Mouse (Mus musculus) skeletal muscle tissue, adult 2 months (tissue): ENCODE measurements at regions not wholly inside any gene's neighbourhood (a gene's known extent, or its start where the extent isn't known, plus 50 kb on each side); places are given as distances from the start of the nearest gene placed in this dataset.

Experiments used
- DNase-seq: peaks from one replicate; pipeline ENCODE4 v3.0.0-alpha.2; 2012; ENCODE audit warnings: low read depth, low spot score

DNA sequence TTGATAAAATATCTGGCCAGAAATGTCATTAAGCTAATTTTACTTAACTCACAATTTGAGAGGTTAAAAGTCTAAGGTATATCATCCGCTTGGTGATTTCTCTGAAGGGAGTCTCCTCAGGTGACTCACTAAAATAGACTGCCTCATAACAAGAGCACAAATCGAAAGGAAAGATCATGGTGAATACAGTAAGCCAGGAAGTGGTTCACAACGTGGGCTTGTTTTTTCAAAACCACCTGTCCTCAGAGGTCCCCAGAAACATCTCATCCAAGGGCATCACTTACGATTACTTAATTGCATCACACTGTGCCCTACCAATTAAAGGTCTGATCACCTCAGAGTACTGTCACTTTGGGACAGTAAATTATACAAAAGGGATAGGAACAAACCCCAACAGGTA lies 1009.0 kb upstream of the Cited2 start:
- no peak for DNase-seq

DNA sequence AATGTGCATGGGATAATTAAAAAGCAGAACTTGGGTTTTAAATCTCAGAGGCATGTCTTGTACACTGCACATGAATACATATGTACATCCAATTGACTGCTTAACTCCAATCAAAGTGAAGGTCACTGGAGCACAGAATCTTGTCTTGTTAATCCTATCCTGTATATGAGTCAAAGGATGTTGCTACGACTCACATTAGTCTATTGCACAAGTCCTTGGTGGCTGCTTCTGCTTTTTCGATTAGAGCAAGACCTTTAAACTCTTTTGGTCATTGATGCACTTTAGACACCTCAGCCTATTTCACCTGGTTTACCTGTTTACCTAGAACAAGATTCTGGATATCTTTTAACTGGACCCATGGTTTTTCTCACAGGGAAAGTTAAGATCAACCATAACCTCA lies 1008.5 kb upstream of the Cited2 start:
- no peak for DNase-seq

DNA sequence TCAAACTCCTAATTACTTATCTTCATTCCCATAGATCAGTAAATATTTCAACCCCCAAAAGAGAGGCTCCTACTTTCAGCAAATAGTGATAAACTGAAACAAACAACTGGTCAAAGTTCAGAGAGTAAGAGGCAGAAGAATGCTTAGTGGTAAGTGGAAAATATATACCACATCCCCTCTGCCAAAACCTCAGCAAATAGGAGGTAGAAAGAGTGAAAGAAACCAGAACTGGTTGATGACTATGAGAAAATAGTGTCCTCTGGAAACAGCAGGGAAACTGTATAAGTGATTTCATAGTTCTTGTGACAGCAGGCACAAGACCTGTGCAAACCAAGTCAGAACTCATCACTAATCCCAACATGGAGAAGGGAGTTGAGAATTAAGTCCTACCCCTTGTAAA lies 980.8 kb upstream of the Cited2 start:
- no peak for DNase-seq

DNA sequence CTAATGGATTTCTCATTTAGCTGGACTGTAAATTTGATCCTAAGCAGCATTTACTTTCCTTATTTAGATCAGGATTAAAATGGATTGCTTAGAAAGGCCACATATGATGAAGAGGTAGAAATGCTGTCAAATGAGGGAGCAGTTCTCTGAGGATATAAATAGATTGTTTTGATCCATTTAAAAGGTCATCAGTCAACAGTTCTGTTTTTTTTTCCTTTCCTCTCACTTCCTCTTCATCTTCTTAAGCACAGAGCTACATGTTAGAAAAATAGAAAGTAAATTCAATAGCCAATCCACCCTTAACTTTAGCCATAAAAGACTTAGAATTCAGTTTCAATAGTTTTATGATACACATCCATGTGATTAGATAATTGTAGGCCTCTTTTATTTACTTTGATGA lies 971.5 kb upstream of the Cited2 start:
- DNase-seq = peak; percentile 28

DNA sequence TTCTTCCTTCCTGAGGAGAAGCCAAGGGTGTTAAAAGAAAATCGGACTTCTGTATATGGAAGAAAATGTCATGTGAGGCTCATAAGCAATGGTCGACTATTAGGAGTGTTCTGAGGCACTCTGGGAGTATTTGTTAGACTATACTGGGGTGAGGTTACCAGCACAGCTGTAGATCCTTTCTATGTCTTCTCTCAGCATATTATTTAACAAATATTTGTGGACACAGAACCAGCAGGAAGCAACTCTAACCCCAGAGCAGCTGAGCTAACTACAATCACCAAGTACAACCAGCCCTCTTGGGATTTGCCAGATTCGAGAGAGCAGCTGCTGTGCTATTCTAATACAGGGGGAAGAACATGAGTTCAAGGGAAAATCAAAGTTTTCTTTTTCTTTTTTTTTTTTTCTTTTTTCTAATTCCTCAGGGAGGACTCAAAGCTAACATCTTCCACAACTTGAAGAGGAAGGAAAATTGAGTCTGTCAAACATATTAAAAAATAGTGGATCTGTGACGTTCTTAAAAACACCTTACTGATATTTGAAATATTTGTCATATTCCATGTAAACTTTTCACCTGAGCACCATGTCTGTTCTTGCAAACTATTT lies 933.3 kb upstream of the Cited2 start:
- peak; percentile 69 for DNase-seq

DNA sequence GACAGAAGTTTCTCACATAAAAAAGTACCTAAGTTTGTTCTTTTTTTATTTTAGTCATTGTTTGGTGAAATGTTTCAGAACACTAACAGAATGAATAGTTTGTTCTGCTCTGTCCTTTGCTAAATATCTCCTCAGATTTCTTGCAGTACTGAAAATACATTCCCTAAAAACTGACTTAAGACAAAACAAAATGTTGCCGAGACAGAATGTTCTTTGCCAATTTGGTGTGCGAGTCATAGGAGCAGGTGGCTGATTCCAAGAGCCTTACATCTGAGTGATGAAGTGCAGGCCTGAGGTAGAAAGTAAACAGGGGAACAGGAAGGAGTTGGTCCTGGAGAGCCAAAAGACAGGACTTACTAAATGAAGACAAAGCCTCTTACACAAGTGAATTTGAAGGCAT lies 919.0 kb upstream of the Cited2 start:
- DNase-seq = no peak

DNA sequence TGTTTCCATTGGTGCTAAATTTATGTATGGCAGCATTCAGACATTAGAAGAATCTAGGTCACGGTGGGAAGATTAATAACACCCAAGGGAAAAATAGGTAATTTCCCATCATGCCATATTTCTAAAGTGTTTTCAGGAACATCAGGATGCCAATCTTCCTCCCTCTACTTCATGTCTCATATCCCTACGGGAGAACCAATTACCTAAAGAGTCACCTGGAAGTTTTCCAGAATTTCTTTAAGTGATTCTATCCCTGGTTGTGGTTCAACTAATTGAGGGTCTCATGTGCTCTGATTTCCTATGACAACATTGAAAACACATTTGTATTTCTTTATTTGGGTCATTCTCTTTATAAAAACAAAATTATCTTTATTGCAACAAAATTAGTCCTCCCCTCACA lies 912.3 kb upstream of the Cited2 start:
- no peak for DNase-seq

DNA sequence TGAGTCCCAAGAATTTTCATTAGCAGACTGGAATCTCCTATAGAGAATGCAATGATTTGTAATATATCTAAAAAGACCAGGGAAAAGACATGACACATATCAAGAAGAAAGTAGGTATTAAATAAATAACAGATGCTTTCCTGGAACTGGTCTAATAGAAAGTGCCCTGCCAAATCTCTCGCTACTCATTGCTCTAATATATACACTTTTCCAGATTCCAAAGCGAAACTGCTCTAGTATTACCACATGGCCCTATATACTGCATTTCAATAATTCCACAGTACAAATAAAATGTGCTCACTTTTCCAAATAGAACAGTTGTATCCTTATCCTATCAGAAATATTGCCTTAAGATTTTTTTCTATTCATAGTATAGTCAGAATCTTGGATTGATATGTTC lies 909.0 kb upstream of the Cited2 start:
- DNase-seq = no peak

DNA sequence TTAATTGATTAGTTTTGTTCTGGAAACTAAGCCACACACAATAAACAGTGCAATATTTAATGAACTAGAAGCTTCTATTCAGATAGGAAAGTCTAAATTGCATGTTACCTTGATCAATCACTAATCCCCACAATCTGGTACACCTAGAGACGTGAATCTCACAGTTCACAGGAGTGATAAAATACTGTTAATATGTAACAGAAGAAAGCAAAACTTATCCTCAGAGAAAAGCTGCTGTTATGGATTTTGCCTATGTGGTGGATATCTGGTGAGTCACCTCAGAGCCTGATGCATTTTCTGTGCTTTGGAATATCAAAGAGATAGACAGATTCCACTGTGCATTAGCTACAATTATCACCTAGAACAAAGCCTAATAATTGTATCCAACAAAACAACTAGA lies 861.5 kb upstream of the Cited2 start:
- no peak for DNase-seq

DNA sequence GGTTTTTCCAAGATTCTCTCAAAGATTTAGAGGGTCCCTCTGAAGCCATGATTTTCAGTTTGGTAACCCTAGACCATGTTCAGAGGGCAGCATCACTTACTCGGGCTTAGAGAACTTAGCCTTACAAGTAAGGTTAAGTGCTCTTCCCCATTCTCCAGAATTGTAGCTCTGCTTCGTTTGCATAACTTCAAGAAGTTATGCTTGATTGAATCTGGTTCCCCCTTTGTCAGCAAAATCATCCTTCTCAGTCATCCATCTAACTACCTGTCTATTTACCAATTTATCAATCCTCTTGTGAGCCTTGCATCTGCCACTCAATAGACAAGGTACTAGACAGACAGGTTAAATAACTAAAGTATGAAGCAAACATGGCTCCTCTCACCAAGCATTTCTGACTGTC lies 856.1 kb upstream of the Cited2 start:
- no peak for DNase-seq

DNA sequence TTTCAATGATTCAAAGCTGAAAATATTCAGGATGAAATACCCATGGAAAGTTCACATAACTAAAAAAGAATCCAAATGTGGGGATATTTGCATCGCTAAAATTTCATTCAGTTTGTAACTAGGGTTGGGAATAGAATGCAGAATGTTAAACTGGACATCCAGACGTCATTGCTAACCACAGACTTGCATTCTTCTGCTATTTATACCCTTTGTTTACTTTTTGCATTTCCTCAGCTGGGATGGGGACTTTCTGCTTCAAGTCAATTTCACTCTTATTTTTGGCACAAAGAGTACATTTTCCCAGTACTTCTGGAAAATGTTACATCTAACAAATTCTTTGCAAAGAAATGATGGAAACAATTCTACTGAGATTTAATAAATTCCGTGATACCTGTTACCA lies 848.9 kb upstream of the Cited2 start:
- no peak for DNase-seq

DNA sequence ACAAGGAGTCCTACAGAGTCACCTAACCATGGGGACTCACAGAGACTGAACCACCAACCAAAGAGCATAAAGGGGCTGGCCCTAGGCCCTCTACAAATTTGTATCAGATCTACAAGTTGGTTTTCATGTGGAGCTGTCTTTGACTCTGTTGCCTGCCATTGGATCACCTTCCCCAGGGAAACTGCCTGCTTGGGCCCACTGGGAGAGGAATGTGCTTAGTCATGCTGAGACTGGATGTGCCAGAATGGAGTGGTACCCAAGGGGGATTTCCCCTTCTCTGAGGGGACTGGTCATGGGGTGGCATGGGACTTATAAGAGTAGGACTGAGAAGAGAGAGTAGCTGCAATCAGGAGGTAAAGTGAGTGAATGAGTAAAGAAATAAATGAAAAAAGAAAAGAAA lies 844.8 kb upstream of the Cited2 start:
- no peak for DNase-seq

DNA sequence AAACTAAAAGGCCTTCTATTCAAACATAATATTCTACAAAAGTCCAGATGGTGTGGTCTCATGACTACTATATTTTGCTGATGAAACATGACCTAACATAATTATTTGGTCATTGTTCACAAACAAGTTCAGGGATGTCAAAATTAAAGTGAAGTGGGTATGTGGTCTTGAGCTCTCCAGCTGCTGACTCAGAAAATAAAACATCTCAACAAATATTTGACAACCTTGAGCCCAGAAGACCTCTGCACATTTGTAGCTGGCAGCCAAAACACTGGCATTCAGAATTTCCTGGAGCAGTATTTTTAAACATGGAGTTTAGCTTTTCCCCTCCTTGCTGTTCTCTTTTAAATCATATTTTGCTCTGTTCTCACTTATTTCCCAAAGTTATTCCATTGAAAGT lies 829.7 kb upstream of the Cited2 start:
- no peak for DNase-seq

DNA sequence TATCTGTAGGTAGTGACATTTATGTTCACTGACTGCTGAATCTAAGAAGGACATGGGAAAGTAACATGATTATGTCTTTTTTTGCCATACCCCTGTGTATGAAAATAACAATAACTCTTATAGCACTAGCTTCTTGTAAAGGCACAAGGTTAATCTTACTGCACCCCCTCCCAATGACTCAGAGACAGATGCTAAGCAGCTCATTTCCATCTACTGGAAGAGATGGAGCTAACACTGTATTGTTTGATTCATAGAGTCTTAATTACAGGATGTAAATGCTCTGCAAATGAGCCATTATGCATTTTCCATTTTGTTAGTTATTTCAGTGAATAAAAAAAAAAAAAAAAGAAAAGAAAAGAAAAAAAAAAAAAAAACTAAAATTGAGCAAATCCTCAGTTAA lies 827.7 kb upstream of the Cited2 start:
- no peak for DNase-seq

DNA sequence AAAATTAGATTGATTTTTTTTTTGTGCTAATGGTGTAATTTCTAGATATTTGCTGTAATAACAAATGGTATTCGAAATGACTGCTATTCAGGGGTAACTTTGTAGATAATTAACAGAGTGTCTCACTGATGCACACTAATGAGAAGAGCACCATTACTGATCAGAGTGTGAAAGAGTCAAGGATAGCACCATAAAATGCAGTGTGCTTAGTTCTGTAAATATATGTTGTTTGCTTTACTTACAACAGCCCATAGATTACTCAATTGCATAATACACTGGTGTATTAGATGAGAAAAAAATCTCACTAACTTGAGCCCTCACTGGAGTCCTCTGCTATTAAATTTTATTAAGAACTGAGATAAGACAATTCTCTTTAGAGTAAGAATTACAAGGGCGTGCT lies 800.1 kb upstream of the Cited2 start:
- DNase-seq = no peak

DNA sequence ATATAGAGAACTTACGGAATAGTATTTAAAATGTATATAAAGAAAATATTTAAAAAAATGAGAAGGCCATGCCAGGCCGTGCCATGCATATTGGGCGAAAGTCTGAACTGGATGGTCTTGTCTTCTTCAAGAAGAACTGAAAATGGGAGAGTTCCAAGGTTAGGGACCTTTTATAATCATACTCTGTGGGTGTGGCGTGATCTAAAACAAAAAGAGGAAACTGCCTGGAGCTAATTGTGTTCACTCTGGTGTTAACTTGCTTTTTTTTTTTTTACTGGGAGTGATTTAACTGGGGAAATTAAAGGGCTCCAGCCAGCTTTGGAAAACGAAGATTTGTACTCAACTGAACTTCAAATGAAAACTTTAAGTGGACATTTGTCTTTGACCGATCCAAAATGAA lies 799.2 kb upstream of the Cited2 start:
- peak; percentile 7 for DNase-seq

DNA sequence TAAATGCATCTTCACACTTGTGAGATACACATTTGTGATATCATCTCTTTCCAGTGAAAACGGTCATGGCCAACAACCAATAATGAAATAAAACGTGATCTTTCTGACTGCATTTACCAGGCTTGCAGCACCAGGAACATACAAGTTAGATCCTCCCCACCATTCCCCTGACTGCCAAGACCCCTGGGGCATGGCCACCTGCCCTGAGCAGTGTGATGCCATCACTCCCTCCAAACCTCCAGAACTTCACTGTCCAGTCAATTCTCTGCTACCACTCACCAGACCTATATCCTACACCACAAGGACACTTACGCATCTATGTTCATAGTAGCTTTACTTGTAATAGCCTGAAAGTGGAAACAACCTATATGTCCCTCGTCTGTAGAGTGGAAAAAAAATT lies 785.3 kb upstream of the Cited2 start:
- no peak for DNase-seq

DNA sequence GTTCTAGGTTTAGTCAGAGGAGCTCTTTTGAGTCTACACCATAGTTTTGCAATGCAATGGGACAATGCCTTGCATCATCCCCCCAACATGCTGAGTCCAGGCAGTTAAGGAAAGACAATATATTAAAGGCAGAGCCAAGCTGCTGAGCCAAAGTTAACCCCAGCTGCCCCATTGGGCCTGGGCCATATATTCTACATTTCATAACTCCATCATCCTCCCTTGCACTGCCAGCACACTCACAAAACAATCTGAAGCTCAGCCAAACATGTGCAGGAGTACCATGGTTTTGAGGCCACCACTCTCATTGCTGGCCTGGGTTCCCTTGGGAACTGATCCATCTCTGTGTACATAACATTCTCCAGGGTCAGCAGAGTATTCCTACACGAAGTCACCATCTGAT lies 771.4 kb upstream of the Cited2 start:
- DNase-seq = no peak

DNA sequence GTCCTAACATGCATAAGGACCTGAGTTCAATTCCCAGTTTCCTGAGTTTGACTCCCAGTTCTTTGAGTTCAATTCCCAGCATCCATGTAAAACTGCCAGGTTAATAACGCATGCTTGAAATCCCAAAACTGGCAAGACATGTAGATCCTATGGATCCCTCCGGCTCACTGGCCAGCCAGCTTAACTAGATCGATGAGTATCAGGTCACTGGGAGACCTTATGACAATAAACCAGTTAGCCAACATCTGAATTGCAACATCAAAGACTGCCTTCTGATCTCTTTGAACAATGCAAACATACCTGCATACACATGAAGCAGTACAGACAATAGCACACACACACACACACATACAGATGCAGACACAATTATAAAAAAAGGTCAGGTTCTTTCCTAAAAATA lies 762.0 kb upstream of the Cited2 start:
- DNase-seq = no peak

DNA sequence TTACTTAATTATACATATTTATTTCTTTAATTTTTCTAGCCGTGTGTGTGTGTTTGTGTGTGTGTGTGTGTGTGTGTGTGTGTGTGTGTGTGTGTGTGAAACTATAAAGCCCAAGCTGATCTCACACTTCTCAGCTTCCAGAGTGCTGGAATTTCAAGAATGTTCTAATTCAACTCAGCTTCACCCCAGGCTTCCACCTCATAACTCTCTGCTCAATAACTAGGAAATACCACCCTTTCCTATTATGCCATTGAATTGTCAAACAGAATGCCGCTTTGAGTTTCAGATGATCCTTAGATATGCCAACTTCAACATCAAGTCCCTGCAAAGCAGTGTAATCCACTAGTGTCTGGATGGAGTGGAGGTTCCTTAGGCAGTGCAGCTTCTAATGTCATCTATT lies 760.6 kb upstream of the Cited2 start:
- DNase-seq = no peak

DNA sequence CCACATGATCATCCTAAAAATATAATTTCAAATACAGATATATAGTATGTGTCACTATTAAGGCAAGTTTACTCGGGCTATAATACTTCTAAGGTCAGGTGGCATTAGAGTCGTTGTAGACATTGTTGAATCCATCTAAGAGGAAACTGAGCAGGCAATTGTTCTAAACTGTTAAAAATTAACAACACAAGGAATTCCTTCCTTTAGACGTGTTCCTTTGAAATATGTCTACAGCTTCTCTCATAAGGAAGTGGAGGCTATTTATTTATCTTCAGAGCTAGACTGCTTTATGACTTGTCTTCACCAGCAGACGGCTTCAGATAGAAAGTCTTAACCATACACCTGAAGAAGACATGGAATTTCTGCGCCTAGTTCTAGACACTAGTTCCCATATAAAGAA lies 744.2 kb upstream of the Cited2 start:
- DNase-seq = no peak

DNA sequence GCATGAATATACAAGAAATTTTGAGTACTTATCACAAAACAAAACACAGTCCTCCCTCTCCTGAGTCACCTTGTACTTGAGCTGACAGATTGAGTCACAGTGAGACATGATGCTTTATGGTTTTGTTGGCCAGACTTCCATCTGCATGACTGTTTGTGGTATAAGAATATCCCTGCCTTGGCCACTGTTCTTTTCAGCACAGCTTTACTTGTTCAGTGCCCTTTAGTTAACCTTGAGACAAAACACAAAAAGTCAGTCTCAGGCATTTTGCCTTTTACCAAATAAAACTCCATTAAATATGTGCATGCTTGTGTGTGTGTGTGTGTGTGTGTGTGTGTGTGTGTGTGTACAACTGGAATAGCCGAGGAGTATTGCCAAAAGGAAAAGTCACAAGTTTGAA lies 732.8 kb upstream of the Cited2 start:
- DNase-seq = no peak

DNA sequence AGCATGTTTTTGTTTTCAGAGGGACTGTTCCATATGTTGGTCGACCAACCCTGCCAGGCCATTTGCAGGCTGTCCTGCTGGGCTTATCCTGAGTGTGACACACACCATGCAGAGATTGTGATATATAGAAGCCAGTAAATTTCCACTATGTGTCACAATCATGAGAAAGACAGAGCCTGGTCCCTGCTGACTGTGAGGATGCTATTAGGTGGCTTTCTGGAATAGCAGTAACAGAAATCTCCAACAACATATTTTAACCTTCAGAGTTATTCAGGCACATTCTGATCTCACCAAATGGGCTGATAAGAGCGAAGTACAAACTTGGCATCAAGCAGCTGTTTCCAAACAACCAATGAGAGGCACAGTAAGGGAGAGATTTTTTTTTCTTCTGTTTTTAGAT lies 729.2 kb upstream of the Cited2 start:
- DNase-seq = no peak

DNA sequence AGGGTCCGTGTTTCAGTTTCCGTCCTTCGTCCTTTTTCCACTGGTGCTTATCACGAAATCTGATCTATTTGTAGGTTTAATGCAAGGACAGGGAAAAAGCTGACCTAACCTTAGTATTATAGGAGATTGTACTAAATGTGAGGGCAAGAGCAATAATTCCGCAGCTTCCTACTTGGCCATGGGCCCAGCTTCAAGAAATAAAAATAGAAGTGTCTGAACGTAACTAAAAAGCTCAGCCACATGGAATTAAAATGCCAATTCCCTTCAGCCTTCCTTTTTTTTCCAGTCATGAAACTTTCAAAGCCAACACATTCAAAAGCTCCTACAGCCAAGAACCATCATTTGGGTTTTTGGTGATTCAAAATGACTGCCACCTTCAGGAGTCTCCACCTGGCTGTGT lies 728.5 kb upstream of the Cited2 start:
- no peak for DNase-seq

DNA sequence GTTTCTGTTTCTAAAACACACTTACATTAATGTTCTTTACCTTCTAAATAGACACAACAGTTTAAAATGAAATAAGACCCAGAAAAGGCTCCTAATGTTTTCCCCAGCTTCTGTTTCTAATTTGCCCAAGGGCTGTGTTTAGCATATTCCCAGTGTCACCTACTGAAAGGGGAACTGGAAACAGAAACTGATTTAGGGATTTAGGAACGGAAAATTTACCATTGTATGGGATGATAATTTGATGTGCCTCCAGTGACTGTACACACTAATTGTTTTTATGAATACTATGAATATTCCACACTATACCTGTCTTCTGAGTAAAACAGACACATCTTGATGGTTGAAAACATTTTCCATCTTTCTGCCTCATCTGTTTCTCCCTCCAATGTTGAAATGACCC lies 728.0 kb upstream of the Cited2 start:
- DNase-seq = no peak
